Mouse (Mus musculus) embryo, embryonic 11.5 days (tissue): ENCODE measurements around the gene Mfsd2a.

Experiments
- DNase-seq: peaks from one replicate; pipeline ENCODE4 v3.0.0-alpha.2; 2012; ENCODE audit warnings: low read depth, low spot score

Mfsd2a gene

DNA sequence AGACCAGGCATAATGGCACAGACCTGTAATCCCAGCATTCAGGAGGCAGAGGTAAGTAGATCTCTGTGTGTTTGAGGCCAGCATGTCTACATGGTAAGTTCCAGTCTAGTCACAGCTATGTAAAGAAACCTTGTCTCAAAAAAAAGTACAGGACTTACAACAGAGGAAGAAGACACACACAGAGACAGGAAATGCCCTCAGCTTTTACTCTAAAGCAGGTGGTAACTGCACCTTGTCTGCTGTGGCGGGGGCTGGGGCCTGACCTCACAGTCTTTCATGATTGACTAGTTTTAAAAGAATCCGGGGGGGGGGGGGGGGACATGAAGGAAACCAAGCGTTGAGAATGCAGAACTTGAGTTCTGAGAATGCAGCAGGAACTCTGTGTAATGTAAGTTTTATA is 27.1 kb downstream of the Mfsd2a start:
- no peak for DNase-seq

DNA sequence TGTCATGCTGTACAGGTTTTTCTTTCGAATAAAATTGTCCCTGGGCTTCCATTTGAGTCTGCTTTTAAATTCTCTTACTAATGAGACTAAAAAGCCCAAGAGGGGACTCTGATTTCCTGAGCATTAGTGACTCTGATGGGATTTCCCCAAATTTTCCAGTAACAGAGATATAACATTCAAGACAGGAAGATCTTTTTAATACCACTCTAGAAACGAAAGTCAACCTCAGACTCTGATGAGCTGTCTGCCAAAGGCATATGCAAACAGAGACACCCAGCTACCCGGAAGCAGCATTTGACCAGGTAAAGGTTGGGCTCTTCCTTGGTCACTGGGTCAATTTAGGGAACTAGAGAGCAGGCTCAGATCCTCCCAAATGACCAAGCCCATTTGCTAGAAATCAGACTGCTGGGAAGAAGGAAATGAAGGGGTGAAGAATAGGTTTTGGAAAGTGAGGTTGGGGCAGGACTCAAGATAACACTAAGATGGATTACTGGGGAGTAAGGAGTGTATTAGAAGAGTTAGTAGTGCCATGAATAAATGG is 27.9 kb downstream of the Mfsd2a start:
- DNase-seq: no peak

DNA sequence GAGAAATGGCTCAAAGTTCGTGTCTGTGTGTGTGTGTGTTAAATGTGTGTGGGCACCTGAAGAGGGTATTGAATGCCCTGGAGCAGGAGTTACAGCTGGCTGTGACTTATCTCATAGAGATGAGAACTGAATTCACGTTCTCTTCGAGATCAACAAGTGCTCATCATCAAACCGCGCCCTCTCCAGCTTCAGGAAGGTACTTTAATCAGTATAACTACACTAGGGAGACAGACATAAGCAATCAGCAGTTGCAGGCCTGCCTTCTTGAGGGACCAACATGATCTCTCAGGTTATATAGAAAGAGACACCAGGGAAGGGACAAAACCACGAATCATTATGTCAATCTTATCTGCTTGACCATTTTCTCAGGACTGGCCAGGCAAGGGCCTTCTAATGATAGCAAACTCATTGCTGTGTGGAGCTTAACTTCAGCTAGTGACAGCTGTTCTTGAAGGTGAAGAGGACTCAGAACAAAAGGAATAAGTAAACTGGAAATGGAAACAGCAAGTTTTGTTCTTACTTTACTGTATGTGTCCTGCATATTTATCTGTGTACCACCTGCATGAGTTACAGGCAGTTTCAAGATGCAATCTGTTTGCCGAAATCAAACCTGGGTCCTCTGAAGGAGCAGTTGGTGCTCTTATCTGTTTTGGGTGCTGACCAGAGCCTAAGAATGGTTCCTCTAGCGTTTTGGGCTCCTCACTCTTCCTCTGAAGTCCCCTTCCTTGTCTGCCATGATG is 28.6 kb downstream of the Mfsd2a start:
- no peak for DNase-seq

DNA sequence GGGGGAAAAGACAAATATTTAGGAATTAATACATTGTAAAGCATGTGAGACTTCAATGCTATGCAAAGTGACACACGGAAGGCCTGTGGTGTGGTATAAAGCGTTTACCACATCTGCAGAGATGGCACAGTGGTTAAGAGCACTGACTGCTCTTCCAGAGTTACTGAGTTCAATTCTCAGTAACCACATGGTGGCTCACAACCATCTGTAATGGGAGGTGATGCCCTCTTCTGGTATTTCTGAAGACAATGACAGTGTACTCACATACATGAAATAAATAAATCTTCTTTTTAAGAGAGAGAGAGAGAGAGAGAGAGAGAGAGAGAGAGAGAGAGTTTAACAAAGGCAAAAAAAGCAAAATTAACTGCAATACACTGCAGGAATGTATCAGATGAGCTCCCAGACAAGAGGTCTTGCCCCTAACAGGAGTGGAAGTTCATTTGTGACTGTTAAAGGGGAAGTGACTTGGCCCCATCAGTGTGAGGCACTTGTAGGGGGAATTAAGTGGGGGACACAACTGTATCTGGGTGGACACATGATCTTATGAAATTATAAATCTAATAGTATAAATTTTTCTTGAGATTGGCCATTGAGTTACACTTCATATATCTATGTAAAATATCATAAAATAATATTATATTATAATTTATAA is 29.9 kb downstream of the Mfsd2a start:
- DNase-seq: no peak

DNA sequence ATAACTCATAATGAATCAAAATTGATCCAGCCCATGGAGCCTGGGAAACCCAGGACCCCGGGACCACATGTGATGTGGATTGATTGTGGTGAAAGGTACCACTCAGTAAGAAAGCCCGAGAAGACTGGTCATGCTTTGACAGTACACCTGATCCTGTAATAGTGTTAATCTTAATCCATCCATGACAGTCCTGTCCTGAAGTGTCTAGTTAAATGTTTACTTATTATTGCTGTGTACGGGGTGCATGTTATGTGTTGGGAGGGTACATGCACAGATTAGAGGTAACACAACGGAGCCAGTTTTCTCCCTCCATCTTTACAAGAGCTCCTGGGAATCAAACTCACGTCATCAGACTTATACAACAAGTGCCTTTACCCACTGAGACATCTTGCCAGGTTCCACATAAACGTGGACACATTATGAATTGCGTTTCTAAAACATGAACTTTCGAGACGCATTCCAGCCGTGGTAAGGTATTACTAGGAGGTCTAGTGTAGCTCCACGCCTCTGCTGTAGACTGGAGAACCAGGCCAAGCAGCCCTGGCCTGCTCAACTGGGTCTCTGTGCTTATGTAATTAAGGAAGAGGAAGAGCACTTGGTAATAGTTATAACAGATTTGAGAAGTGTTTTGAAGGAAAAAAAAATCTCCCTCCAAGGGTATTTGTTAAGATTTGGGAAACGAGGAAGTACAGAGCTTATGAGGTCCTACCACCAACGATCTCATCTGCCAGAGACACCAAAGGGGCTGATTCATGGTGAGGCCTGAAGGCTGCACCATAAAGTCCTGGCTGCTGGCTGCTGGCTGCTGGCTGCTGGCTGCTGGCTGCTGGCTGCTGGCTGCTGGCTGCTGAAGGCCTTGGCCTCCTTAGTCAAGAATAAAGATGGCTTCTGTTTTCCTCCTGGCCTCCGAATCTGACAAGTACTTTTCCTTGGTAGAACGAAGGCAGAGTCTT is 37.3 kb downstream of the Mfsd2a start:
- DNase-seq: no peak

DNA sequence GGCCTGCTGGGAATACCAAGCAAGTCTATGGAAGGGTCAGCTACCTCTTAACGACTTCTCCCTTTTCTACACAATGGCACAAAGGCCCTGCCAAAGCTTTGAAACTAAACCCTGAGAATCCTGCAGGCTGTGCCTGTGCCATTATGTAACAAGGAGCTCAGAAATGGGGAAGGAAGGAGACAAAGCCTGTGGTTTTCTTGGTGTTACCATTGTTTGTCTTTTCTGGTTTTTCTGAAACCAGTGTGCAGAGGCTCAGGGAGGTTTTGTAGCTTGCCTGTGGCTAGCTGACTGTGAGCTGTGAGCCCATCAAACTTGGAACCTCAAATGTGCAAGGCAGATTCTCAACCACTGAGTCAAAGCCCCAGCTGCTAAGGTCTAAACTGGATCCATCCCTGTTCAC is 38.1 kb downstream of the Mfsd2a start:
- no peak for DNase-seq

DNA sequence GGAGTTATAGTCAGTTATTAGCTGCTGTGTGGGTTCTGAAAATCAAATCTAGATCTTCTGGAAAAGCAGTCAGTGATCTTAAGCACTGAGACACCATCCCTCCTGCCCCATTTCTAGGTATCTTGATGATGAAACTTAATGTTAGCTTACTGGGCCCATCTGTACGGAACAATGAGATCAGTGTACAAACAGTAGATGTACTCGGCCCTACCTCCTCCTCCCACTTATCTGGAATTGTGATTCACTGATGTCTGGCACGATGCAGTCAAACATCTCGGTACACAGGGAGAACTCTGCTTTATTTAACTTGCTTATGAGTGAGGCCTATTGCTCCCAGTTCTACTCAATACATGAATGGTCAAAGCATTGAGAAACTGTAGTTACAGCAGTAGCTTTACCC is 45.0 kb downstream of the Mfsd2a start:
- no peak for DNase-seq

DNA sequence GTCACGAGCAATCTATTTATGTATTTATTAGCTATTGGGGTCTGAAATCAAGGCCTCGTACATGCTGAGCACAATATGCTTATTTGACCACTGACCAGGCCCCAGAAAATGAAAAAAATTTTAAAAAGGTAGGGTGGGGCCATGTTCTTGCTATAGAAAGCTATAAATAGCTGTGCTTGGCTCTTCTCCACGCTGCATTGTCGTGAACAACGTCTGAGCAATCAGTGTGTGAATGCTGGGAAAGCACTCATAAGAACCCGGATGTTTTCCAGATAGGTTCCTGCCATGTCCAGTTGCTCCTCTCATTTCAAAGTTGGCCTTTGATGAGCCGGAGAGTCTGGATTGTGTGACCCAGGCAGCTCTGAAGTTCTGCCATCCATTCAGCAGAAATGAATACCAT is 46.8 kb downstream of the Mfsd2a start:
- DNase-seq: no peak

DNA sequence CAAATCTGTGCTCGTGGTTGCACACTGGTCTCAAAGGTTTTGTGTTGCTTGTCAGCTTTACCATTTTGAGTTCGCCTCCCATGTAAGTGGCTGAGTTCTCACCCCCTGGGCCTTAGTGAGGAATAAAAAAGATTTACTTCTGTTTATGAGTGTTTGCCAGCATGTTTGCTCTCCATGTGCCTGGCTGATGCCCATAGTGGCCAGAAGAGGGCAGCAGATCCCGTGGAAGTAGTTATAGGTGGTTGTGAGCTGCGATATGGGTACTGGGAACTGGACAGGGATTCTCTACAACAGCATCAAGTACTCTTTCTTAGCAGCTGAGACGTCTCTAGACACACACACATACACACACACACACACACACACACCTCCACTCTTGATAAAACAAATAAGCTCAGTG is 48.4 kb downstream of the Mfsd2a start:
- no peak for DNase-seq

DNA sequence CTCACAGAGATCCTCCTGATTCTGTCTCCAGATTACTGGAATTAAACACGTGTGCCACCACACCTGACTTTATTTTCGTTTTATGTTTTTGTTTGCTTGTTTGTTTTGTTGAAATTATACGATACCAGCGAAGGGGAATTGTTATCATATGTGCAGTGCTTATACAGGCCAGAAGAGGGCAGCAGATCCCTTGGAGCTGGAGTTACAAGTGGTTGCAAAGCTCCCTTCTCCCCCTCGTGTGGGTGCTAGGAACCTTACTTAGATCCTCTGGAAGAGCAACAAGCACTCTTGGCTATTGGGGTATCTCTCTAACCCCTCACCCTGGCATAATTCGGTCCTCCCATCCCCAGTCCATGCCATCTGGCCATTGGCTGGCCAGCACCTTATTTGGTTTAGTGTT is 50.4 kb downstream of the Mfsd2a start:
- DNase-seq: no peak

DNA sequence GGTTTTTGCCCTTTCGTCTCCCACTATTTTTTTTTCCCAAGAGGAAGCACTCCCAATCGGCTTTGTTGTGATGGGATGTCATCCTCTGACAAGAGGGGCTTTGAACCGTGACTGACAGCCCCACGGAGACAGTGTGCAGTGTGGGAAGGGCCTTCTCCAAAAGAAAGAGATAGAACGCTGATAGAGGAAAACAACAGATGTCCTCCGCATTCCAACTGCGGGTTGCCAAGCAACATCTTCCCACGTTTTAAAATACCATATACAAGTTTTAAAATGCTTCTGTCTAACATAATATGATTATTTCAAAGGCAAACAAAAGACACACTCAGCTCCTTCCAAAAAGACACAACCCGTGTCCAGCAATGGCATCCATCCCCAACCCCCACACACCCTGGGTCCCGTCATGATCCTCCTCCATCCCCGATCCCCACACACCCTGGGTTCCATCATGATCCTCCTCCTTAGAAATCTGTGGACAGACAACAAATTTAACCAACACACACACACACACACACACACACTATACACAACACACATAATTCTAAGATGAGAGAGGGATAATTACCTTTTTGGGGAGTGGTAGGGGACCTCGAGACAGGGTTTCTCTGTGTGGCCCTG is 51.3 kb downstream of the Mfsd2a start:
- DNase-seq: no peak

DNA sequence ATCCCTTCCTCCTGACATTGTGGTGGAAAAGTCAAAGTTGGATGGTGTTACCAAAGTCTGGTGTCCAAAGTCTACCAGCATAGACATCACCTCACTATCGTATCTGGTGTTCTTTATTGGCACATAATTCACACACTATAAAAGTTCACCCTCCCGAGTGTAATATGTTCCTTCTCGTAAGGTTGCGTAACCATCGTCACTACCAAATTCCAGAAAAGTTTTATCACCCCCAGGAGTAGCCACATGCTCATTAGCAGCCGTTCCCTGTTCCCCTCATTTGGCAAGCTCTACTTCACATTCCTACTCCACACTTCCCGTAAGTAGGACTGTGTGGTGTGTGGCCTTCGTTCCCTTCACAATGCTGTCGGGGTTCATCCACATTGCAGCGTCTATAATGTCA is 55.6 kb downstream of the Mfsd2a start:
- no peak for DNase-seq

DNA sequence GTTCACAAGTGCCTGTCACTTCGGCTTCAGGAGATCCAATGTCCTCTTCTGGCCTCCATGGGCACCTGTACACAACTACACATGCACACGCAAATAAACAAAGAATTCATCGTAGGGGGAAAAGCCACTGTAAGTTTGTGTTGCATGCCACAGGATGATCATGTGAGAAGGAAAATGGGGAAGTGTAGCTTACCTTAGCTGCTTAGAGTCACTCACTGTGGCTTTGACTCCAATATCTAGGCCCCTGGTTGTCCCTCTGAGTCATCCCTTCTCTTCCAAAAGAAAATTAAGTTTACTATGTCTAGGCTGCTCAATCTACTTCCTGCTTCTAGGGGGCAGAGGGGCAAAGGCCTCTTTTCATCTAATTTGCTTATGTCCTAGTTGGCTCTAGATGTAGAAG is 57.3 kb downstream of the Mfsd2a start:
- no peak for DNase-seq

DNA sequence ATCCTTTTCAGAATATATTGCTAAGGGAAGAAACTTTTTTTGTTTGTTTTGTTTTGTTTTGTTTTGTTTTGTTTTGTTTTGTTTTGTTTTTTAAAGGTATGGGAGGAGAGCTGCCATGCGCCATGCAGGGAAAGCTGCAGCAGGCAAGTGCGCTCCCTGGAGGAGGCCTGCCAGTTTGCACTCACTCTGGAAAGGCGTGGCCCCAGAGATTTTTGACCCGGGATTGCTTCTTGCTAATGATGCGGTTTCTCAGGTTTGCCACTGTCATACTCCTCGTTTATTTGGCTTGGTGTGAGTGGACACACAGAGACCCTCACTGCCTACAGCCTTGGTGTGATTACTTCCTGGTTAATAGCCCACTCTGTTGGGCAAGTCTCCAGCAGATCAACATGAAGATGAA is 58.8 kb downstream of the Mfsd2a start:
- no peak for DNase-seq

DNA sequence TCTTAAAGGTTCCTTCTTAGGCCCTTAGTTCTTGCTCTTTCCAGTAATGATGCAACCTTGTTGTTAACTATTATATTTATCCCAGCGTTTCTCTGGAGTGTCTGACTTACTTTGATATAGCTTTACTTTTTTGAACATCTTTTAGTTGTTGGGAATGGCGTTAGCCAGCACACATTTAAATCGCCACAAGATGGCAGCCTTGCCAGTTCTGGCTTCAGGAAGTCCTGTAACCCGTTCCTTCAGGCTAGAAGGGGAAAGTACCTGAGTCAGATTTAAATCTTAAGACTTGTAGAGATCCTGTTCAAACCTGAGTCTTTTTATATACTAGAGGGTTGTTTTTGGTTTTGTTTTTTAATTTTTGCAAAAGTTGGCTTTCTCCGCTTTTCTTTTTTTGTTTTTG is 62.7 kb downstream of the Mfsd2a start:
- DNase-seq: peak; percentile 43

DNA sequence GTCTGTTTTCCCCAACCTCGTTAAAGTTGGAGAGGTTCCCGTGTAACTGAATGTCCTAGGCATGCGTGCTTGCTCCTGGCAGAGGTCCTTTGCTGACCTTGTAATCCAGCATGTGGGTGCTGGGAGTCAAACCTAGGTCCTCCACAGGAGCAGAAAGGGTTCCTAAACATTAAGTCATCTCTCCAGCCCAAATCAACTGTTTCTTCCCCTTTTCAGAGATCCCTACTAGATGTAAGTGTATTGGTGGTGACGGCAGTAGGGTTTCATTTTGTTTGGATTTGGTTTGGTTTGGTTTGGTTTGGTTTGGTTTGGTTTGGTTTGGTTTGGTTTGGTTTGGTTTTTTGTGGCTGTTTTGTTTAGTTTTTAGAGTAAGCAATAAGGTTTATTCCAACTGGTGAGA is 63.2 kb downstream of the Mfsd2a start:
- DNase-seq: no peak
